Mouse (Mus musculus): ENCODE measurements around the gene Tbcd.

Gene Tbcd

GRCm38 (mm10) chr11:121564265-121564664 lies 112.5 kb downstream of the Tbcd start:
- no peak for DNase-seq (ENCODE audit: low spot score in 2 of 2)

GRCm38 (mm10) chr11:121581856-121582255 lies 130.1 kb downstream of the Tbcd start:
- no peak for DNase-seq (ENCODE audit: low spot score in 2 of 2)

- no peak for DNase-seq (ENCODE audit: low spot score in 2 of 2)
Observed at GRCm38 (mm10) chr11:121597254-121597653, 145.5 kb downstream of the Tbcd start.

- no peak for DNase-seq (ENCODE audit: low spot score in 2 of 2)
Observed at GRCm38 (mm10) chr11:121601422-121601821, 149.7 kb downstream of the Tbcd start.

GRCm38 (mm10) chr11:121605604-121606003 lies 153.9 kb downstream of the Tbcd start:
- DNase-seq (ENCODE audit: low spot score in 2 of 2), result no peak

GRCm38 (mm10) chr11:121610976-121611375 lies 159.2 kb downstream of the Tbcd start:
- DNase-seq (ENCODE audit: low spot score in 2 of 2), result no peak

GRCm38 (mm10) chr11:121615961-121616485 lies 164.3 kb downstream of the Tbcd start:
- DNase-seq (ENCODE audit: low spot score in 2 of 2), result no peak

- no peak for DNase-seq (ENCODE audit: low spot score in 2 of 2)
Observed at GRCm38 (mm10) chr11:121616501-121616900, 164.8 kb downstream of the Tbcd start.

GRCm38 (mm10) chr11:121617371-121617770 lies 165.6 kb downstream of the Tbcd start:
- DNase-seq (ENCODE audit: low spot score in 2 of 2), result no peak

- no peak for DNase-seq (ENCODE audit: low spot score in 2 of 2)
Observed at GRCm38 (mm10) chr11:121625007-121625406, 173.3 kb downstream of the Tbcd start.

- no peak for DNase-seq (ENCODE audit: low spot score in 2 of 2)
Observed at GRCm38 (mm10) chr11:121627521-121627920, 175.8 kb downstream of the Tbcd start.

- no peak for DNase-seq (ENCODE audit: low spot score in 2 of 2)
Observed at GRCm38 (mm10) chr11:121629529-121629928, 177.8 kb downstream of the Tbcd start.

GRCm38 (mm10) chr11:121630406-121630805 lies 178.7 kb downstream of the Tbcd start:
- peak in 1 of 2 experiments; percentile 14 for DNase-seq (ENCODE audit: low spot score in 2 of 2)

GRCm38 (mm10) chr11:121631410-121631809 lies 179.7 kb downstream of the Tbcd start:
- DNase-seq (ENCODE audit: low spot score in 2 of 2), result no peak

- no peak for DNase-seq (ENCODE audit: low spot score in 2 of 2)
Observed at GRCm38 (mm10) chr11:121636646-121637045, 184.9 kb downstream of the Tbcd start.

- no peak for DNase-seq (ENCODE audit: low spot score in 2 of 2)
Observed at GRCm38 (mm10) chr11:121641501-121642145, 189.9 kb downstream of the Tbcd start.

- DNase-seq (ENCODE audit: low spot score in 2 of 2), result no peak
Observed at GRCm38 (mm10) chr11:121645394-121645793, 193.6 kb downstream of the Tbcd start.

- no peak for DNase-seq (ENCODE audit: low spot score in 2 of 2)
Observed at GRCm38 (mm10) chr11:121647321-121647720, 195.6 kb downstream of the Tbcd start.

- DNase-seq (ENCODE audit: low spot score in 2 of 2), result no peak
Observed at GRCm38 (mm10) chr11:121648166-121648565, 196.4 kb downstream of the Tbcd start.

- DNase-seq (ENCODE audit: low spot score in 2 of 2), result no peak
Observed at GRCm38 (mm10) chr11:121649900-121650299, 198.2 kb downstream of the Tbcd start.

- no peak for DNase-seq (ENCODE audit: low spot score in 2 of 2)
Observed at GRCm38 (mm10) chr11:121650668-121651067, 198.9 kb downstream of the Tbcd start.

- DNase-seq (ENCODE audit: low spot score in 2 of 2), result no peak
Observed at GRCm38 (mm10) chr11:121651556-121651955, 199.8 kb downstream of the Tbcd start.

GRCm38 (mm10) chr11:121651983-121652382 lies 200.2 kb downstream of the Tbcd start:
- DNase-seq (ENCODE audit: low spot score in 2 of 2), result no peak

Measured in cerebellum, postnatal 4 days (tissue).